Mouse (Mus musculus) myocyte (in vitro differentiated cells): ENCODE results near the gene Tubg2.

ENCODE experiments used
- E2F4 ChIP-seq: IDR thresholded peaks from one replicate; pipeline ENCODE4 v1.6.1; 2011; ENCODE audit warnings: mild to moderate bottlenecking, control low read depth, moderate library complexity; ENCODE audit not compliant: insufficient read depth
- MYOG ChIP-seq, 3 experiments: IDR thresholded peaks; one replicate each; pipeline ENCODE4 v1.6.1; 2011; ENCODE audit warnings: control low read depth in 2 of 3, low read depth in 2 of 3, mild to moderate bottlenecking in 2 of 3; ENCODE audit not compliant: insufficient read length in 2 of 3, control insufficient read depth in 1 of 3, insufficient read depth in 1 of 3
- POLR2A ChIP-seq: IDR thresholded peaks from one replicate; pipeline ENCODE4 v1.6.1; 2011; ENCODE audit warnings: low read depth, mild to moderate bottlenecking, control low read depth, moderate library complexity; ENCODE audit not compliant: insufficient read length
- POLR2AphosphoS2 ChIP-seq: IDR thresholded peaks from one replicate; pipeline ENCODE4 v1.6.1; 2011; ENCODE audit warnings: low read depth, control low read depth; ENCODE audit not compliant: insufficient read length
- TCF3 ChIP-seq: IDR thresholded peaks from one replicate; pipeline ENCODE4 v1.6.1; 2011; ENCODE audit warnings: low read depth, control low read depth; ENCODE audit not compliant: insufficient read length
- USF1 ChIP-seq: IDR thresholded peaks from one replicate; pipeline ENCODE4 v1.6.1; 2011; ENCODE audit warnings: low read depth, mild to moderate bottlenecking, control low read depth, moderate library complexity

GRCm38 (mm10) chr11:101191919-101192470, 36.3 kb downstream of the Tubg2 start:
- TF ChIP-seq POLR2AphosphoS2 = peak; percentile 62
- TF ChIP-seq USF1 = no peak
- no peak for TF ChIP-seq POLR2A
- no peak for TF ChIP-seq E2F4
- peak; percentile 30 to 83 (median 44) for TF ChIP-seq MYOG (IDR thresholded peaks at IDR 0.05; ENCODE audit: control insufficient read depth in 1 of 3, insufficient read depth in 1 of 3, insufficient read length in 2 of 3, low read depth in 2 of 3)
- TF ChIP-seq TCF3 = no peak
